Mouse (Mus musculus) lung, embryonic 16.5 days (tissue): Measurements from ENCODE around the gene Igfbp1. TPM values are rescaled to one million over a fixed set of nuclear protein-coding genes. Genes with fewer than 3 reads are reported as not detected.
"Not testable (repeated sequence)": the region's sequence is repeated elsewhere in the genome, so short reads cannot be mapped to it uniquely, and the experiment has no call there.

Source experiments
- ATAC-seq: fragments of 200-750 bp; cut with Nextera tagmentation; 2 replicates; pipeline ENCODE4 v1.8.0; 2017; ENCODE audit warnings: low read depth, mild to moderate bottlenecking, moderate library complexity
- H3K27ac ChIP-seq: fragments of 300-500 bp; sonication (generic); 2 replicates; pipeline ENCODE4 v1.5.1; 2014; ENCODE audit warnings: mild to moderate bottlenecking, control low read depth, low read length
- H3K27me3 ChIP-seq: fragments of 300-500 bp; sonication (generic); 2 replicates; pipeline ENCODE4 v1.6.1; 2014; ENCODE audit warnings: low read depth, low read length, mixed read lengths; ENCODE audit not compliant: control insufficient read depth, insufficient read depth
- H3K36me3 ChIP-seq: fragments of 300-500 bp; sonication (generic); 2 replicates; pipeline ENCODE4 v1.6.1; 2014; ENCODE audit warnings: low read length; ENCODE audit not compliant: control insufficient read depth, insufficient read depth
- H3K4me1 ChIP-seq: fragments of 300-500 bp; sonication (generic); replicated peaks from 2 replicates; pipeline ENCODE4 v1.6.1; 2014; ENCODE audit warnings: low read length, mixed read lengths; ENCODE audit not compliant: control insufficient read depth, insufficient read depth
- H3K4me2 ChIP-seq: fragments of 300-500 bp; sonication (generic); 2 replicates; pipeline ENCODE4 v1.6.1; 2014; ENCODE audit warnings: low read depth, low read length, control low read depth
- H3K4me3 ChIP-seq: fragments of 300-500 bp; sonication (generic); 2 replicates; pipeline ENCODE4 v1.5.1; 2014; ENCODE audit warnings: mild to moderate bottlenecking, low read length, control low read depth
- H3K9ac ChIP-seq: fragments of 300-500 bp; sonication (generic); 2 replicates; pipeline ENCODE4 v1.6.1; 2014; ENCODE audit warnings: low read length, control low read depth
- H3K9me3 ChIP-seq: fragments of 300-500 bp; sonication (generic); 2 replicates; pipeline ENCODE4 v1.6.1; 2016; ENCODE audit warnings: low read length; ENCODE audit not compliant: control insufficient read depth
- WGBS: fragments of 180-500 bp; shearing (Covaris S2); extraction: QIAGEN DNeasy Blood & Tissue Kit; methylation state at CpG from one replicate; pipeline ENCODE4 v1.1.7; 2014; 5-methylcytosine and 5-hydroxymethylcytosine counted together
- polyA plus RNA-seq: library from polyadenylated mRNA; unstranded; fragments of >200 nt; fragmentation: Nextera tagmentation; extraction: Ambion mirVana; gene quantifications from 2 replicates; pipeline ENCODE4 v1.2.1, GENCODE M21; 2015

The Igfbp1 gene
- polyA plus RNA-seq, 1 experiment from 2014 or later = 0.58 TPM

DNA sequence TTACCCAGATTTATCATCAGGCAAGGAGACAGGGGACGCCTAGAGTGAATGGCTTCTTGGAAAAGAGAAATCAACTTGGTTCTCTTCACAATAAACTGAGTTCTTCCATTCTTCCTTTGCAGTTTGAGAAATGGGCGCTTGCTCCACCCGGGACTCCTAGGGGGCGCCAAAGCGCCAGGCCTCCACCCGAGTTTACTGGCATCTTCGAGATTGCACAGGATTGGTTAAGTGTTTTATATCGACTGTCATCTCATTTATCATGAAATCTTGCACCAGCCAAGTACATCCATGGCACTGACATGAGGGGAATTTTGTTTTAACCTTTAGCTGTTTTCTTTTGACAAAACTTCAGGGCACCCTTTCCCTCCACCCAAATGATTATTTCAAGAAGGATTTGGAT is 18.1 kb downstream of the Igfbp1 start:
- Histone ChIP-seq H3K27me3 (peaks cover 35% of the 10 kb centered on the region), H3K4me2 (no peak overlapping the region), H3K4me3 (no peak overlapping the region), H3K9ac (no peak overlapping the region), H3K27ac (no peak overlapping the region), H3K4me1 (peaks cover 26% of the 10 kb centered on the region), H3K9me3 (no peaks in the 10 kb centered on the region), H3K36me3 (no peaks in the 10 kb centered on the region)
- 6% methylated on average over 8 of the region's 8 CpGs for WGBS
- ATAC-seq = no peak

DNA sequence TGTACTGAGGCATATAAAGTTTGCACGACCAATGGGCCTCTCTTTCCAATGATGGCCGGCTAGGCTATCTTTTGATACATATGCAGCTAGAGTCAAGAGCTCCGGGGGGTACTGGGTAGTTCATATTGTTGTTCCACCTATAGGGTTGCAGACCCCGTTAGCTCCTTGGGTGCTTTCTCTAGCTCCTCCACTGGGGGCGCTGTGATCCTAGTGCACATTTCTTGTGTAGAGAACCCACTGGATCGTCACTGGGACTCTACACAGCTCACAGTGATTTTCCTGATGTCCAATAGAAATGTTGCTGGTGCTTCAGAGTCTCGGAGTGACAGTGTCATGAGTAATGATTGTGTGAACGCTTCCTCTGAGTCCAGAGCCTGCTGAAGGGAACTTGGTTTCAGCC is 24.2 kb downstream of the Igfbp1 start:
- H3K4me2 ChIP-seq, H3K9ac ChIP-seq, ATAC-seq, H3K9me3 ChIP-seq, H3K4me3 ChIP-seq, H3K36me3 ChIP-seq, H3K4me1 ChIP-seq, H3K27me3 ChIP-seq, H3K27ac ChIP-seq: not testable (repeated sequence)
- 74% methylated on average over 8 of the region's 8 CpGs for WGBS

DNA sequence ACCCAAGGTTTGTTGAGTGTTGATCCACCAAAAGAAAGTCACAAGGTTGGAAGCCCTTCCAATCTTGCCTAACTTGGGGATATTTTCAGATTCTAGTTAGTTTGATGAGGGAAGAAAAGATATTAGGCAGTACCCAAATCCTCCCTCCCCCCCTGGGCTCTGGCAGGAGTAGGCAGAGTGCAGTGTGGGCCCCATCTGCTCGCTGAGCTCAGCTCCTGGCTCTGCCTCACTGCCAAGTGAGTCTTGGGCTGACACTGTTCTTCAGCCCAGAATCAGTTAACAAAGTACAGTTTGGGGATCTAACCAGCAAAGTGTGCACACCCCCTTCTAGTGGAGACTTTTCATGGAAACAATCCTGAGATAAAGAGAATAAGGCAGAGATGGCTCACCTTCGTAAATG is 28.6 kb downstream of the Igfbp1 start:
- 60% methylated on average over 2 of the region's 2 CpGs for WGBS
- Histone ChIP-seq H3K36me3 (no peaks in the 10 kb centered on the region), H3K9ac (no peak overlapping the region), H3K4me2 (no peak overlapping the region), H3K27me3 (no peaks in the 10 kb centered on the region), H3K9me3 (no peaks in the 10 kb centered on the region), H3K4me1 (peaks cover 7% of the 10 kb centered on the region; the same call in 1 of the 2 replicates), H3K4me3 (no peak overlapping the region), H3K27ac (no peak overlapping the region)
- no peak for ATAC-seq

DNA sequence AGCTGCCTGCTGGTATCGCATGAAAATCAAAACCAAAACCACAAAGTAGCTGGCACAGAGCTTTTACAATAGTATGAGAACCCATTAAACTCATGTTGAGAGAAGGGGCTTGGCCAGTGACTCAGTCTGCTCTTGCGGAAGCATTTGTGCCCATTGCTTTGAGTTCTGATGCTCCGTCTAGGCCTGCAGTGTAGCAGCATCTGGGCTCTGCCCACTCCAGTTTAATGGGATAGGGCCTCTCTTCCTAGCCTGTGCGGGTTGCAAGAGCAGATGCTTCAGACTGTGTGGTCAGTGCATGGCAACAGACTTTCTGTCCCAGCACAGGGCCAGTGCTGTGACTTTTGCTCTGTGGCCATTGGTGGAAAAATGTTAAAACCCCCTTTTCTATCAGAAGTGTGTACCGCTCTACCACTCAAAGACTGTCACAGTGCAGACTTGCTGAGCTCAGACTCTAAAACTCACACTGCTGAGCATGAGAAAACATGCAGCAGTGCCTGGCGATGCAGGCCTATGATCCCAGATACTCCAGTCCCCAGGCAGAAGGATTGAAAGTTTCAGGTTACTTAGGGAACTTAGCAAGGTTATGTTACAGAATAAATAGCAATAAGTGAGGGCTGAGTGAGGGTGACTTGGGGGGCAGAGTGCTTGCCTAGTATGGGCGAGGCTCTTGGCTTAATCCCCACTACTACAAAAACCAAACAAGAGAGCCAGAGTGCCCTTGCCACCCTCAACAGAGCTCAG is 29.4 kb downstream of the Igfbp1 start:
- Histone ChIP-seq H3K4me2 (no peak overlapping the region), H3K4me1 (peaks cover 7% of the 10 kb centered on the region; the same call in 1 of the 2 replicates), H3K9ac (no peak overlapping the region), H3K27me3 (no peaks in the 10 kb centered on the region), H3K4me3 (no peak overlapping the region), H3K36me3 (no peaks in the 10 kb centered on the region), H3K27ac (peak overlapping the region; percentile 72), H3K9me3 (no peaks in the 10 kb centered on the region)
- ATAC-seq = peak; percentile 95
- 59% methylated on average over 7 of the region's 7 CpGs for WGBS

DNA sequence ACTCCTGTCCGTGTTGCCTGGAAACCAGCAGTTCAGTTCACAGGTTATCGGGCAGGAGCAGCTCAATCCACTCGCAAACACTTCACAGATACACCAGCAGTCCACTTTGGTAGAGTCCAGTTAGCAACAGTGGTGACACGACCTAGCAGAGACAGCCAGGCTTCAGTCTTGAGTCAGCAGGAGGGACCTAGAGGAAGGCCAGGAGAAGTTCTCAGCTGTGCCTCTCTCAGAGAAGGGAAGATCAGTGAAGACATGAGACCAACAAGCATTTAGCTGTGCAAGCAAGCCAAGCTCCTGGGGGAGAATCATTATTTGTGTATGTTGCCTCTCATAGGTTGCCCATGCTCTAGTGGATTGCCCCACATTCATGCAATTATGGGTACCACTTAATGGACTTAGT is 30.5 kb downstream of the Igfbp1 start:
- H3K4me1 ChIP-seq = peaks cover 7% of the 10 kb centered on the region; the same call in 1 of the 2 replicates
- H3K4me3 ChIP-seq = no peak overlapping the region
- 49% methylated on average over 4 of the region's 4 CpGs for WGBS
- no peaks in the 10 kb centered on the region for H3K9me3 ChIP-seq
- no peak overlapping the region for H3K27ac ChIP-seq
- H3K27me3 ChIP-seq = no peaks in the 10 kb centered on the region
- H3K36me3 ChIP-seq = no peaks in the 10 kb centered on the region
- no peak for ATAC-seq
- H3K4me2 ChIP-seq = no peak overlapping the region
- no peak overlapping the region for H3K9ac ChIP-seq

DNA sequence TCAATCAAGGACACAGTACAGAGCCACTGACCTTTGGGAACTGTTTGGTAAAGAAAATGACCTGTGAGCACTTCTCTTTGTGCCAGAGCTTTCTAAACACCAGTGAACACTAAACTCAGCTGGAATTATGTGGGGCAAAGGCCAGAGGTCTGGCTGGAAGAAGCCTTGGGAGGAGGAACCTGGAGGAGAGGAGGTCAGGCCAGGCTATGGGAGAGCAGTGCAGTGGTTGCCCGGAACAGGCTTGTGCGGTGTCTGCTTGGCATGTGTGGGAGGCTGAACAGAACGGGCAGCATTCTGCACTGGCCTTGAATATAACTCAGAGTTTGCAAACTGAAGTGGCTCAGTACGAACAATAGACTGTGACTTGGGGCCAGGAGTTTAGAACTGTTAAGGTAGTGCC is 32.4 kb downstream of the Igfbp1 start:
- Histone ChIP-seq H3K9ac (no peak overlapping the region), H3K27me3 (no peaks in the 10 kb centered on the region), H3K4me2 (no peak overlapping the region), H3K4me3 (no peak overlapping the region), H3K36me3 (no peaks in the 10 kb centered on the region), H3K4me1 (peaks cover 7% of the 10 kb centered on the region; the same call in 1 of the 2 replicates), H3K9me3 (no peaks in the 10 kb centered on the region), H3K27ac (no peak overlapping the region)
- 58% methylated on average over 4 of the region's 4 CpGs for WGBS
- no peak for ATAC-seq

DNA sequence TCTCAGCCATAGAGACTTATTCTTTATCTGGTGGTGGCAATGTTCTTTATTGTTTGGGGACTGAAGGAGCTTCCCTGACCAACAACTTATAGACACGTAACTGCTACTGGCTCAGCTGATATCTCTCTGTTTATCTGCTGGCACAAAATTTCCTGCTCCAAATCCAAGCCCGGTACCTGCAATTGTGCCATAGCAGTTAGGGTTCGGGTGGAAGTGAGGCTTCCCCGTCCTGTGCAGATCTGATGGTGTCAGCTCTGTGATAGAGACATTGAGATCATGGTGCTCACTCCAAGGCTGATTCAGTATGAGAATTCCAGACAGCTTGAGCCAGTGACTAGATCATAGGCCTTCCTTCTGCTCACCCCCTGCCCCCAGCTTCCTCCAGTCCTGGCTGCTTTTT is 34.4 kb downstream of the Igfbp1 start:
- H3K9ac ChIP-seq = no peak overlapping the region

DNA sequence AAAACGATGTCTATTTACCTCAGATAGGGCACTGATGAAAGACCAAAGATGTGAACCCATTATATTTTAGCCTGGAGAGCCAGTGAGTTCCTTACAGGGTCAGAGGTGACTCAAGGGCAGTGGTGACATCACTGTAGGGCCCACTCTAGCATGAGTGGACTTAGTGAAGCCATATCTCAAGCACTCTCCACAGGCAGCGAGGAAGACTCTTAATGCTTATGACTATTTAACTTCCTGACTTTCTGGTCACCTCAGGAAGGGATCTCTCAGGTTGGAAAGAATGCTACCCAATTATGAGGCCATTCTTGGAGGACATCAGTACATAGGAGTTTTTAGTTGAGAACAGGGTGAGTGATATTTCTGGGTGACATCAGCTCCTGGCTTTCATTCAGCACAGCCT is 35.8 kb downstream of the Igfbp1 start:
- Histone ChIP-seq H3K36me3 (no peaks in the 10 kb centered on the region), H3K9ac (no peak overlapping the region), H3K4me3 (no peak overlapping the region), H3K4me2 (no peak overlapping the region), H3K4me1 (no peaks in the 10 kb centered on the region), H3K27me3 (no peaks in the 10 kb centered on the region), H3K27ac (no peak overlapping the region), H3K9me3 (no peaks in the 10 kb centered on the region)
- 51% methylated on average over 2 of the region's 2 CpGs for WGBS
- ATAC-seq = no peak

More for the DNA sequence above, 34.4 kb downstream of the Igfbp1 start:
- Histone ChIP-seq H3K27me3 (no peaks in the 10 kb centered on the region), H3K4me3 (no peak overlapping the region), H3K4me1 (peaks cover under 1% of the 10 kb centered on the region; the same call in 1 of the 2 replicates), H3K27ac (no peak overlapping the region), H3K4me2 (no peak overlapping the region), H3K36me3 (no peaks in the 10 kb centered on the region), H3K9me3 (no peaks in the 10 kb centered on the region)
- no peak for ATAC-seq
- 87% methylated on average over 4 of the region's 4 CpGs for whole genome bisulfite sequencing

DNA sequence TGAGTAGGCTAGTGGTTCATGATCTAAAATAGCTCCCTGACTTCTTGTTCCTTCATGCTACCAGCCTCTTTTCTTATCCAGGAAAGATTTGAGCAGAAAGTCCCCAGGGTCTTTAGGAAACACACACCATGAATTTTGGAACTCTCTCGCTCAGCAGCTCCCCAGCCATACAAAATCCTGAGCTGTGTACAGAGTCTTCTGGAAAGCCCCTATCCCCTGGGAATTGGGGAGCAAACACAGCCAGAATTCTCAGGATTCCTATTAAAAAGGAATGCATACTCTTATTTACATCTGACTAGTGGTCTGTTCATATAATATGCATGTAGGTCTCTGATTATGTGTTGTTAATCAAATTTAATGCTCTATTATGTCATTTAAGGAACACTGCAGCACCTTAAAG is 36.9 kb downstream of the Igfbp1 start:
- Histone ChIP-seq H3K27me3 (no peaks in the 10 kb centered on the region), H3K4me1 (no peaks in the 10 kb centered on the region), H3K36me3 (no peaks in the 10 kb centered on the region), H3K9ac (no peak overlapping the region), H3K9me3 (no peaks in the 10 kb centered on the region), H3K27ac (no peak overlapping the region), H3K4me3 (no peak overlapping the region), H3K4me2 (no peak overlapping the region)
- ATAC-seq = no peak
- 69% methylated on average over 1 of the region's 1 CpGs for WGBS
